Mouse (Mus musculus) heart, embryonic 16.5 days (tissue): ENCODE measurements at regions not wholly inside any gene's neighbourhood (a gene's known extent, or its start where the extent isn't known, plus 50 kb on each side); places are given as distances from the start of the nearest gene placed in this dataset.

Experiments
- ATAC-seq: fragments of 200-750 bp; cut with Nextera tagmentation; replicated peaks from 2 replicates; pipeline ENCODE4 v1.8.0; 2017; ENCODE audit warnings: moderate number of reproducible peaks; ENCODE audit not compliant: insufficient read depth, low FRiP score; ENCODE audit errors: extremely low read depth
- H3K27ac ChIP-seq: fragments of 300-500 bp; sonication (generic); 2 replicates; pipeline ENCODE4 v1.5.1; 2014; ENCODE audit warnings: mild to moderate bottlenecking, low read length, control low read depth, moderate library complexity
- H3K27me3 ChIP-seq: fragments of 300-500 bp; sonication (generic); 2 replicates; pipeline ENCODE4 v1.6.1; 2014; ENCODE audit warnings: low read length, mixed read lengths; ENCODE audit not compliant: control insufficient read depth, insufficient read depth
- H3K36me3 ChIP-seq: fragments of 300-500 bp; sonication (generic); 2 replicates; pipeline ENCODE4 v1.6.1; 2014; ENCODE audit not compliant: control insufficient read depth, insufficient read depth
- H3K4me1 ChIP-seq: fragments of 300-500 bp; sonication (generic); 2 replicates; pipeline ENCODE4 v1.6.1; 2014; ENCODE audit warnings: low read length, mixed read lengths; ENCODE audit not compliant: control insufficient read depth, insufficient read depth
- H3K4me2 ChIP-seq: fragments of 300-500 bp; sonication (generic); 2 replicates; pipeline ENCODE4 v1.6.1; 2014; ENCODE audit warnings: low read depth, mild to moderate bottlenecking, control low read depth, low read length
- H3K4me3 ChIP-seq: fragments of 300-500 bp; sonication (generic); 2 replicates; pipeline ENCODE4 v1.5.1; 2014; ENCODE audit warnings: mild to moderate bottlenecking, control low read depth, low read length
- H3K9ac ChIP-seq: fragments of 300-500 bp; sonication (generic); 2 replicates; pipeline ENCODE4 v1.6.1; 2014; ENCODE audit warnings: low read length, control low read depth
- H3K9me3 ChIP-seq: fragments of 300-500 bp; sonication (generic); replicated peaks from 2 replicates; pipeline ENCODE4 v1.6.1; 2016; ENCODE audit warnings: low read length; ENCODE audit not compliant: control insufficient read depth
- WGBS: fragments of 180-500 bp; shearing (Covaris S2); extraction: QIAGEN DNeasy Blood & Tissue Kit; methylation state at CpG from one replicate; pipeline ENCODE4 v1.1.7; 2014; 5-methylcytosine and 5-hydroxymethylcytosine counted together

GRCm38 (mm10) chr4:56084205-56084604 lies 551.9 kb upstream of the Klf4 start:
- Histone ChIP-seq H3K4me1 (no peaks in the 10 kb centered on the region), H3K9me3 (no peaks in the 10 kb centered on the region), H3K4me2 (no peak overlapping the region), H3K36me3 (no peaks in the 10 kb centered on the region), H3K27ac (no peak overlapping the region), H3K9ac (no peak overlapping the region), H3K4me3 (no peak overlapping the region), H3K27me3 (no peaks in the 10 kb centered on the region)
- WGBS = 53% methylated on average over 1 of the region's 1 CpGs
- no peak for ATAC-seq

- Histone ChIP-seq H3K27ac (no peak overlapping the region), H3K27me3 (no peaks in the 10 kb centered on the region), H3K4me3 (no peak overlapping the region), H3K9me3 (no peaks in the 10 kb centered on the region), H3K4me2 (no peak overlapping the region), H3K4me1 (no peaks in the 10 kb centered on the region), H3K9ac (no peak overlapping the region), H3K36me3 (no peaks in the 10 kb centered on the region)
- 77% methylated on average over 5 of the region's 5 CpGs for WGBS
- ATAC-seq = no peak
Measured at GRCm38 (mm10) chr4:56082411-56082810, 550.1 kb upstream of the Klf4 start.

- Histone ChIP-seq H3K9ac (no peak overlapping the region), H3K9me3 (no peaks in the 10 kb centered on the region), H3K36me3 (no peaks in the 10 kb centered on the region), H3K4me2 (no peak overlapping the region), H3K27ac (no peak overlapping the region), H3K4me1 (no peaks in the 10 kb centered on the region), H3K27me3 (no peaks in the 10 kb centered on the region), H3K4me3 (no peak overlapping the region)
- 65% methylated on average over 3 of the region's 3 CpGs for WGBS
- ATAC-seq = no peak
Measured at GRCm38 (mm10) chr4:56080960-56081359, 548.7 kb upstream of the Klf4 start.

GRCm38 (mm10) chr4:56070664-56071334 lies 538.5 kb upstream of the Klf4 start:
- Histone ChIP-seq H3K36me3 (no peaks in the 10 kb centered on the region), H3K27me3 (no peaks in the 10 kb centered on the region), H3K4me3 (no peak overlapping the region), H3K9ac (no peak overlapping the region), H3K4me2 (no peak overlapping the region), H3K27ac (no peak overlapping the region), H3K9me3 (no peaks in the 10 kb centered on the region), H3K4me1 (no peaks in the 10 kb centered on the region)
- 56% methylated on average over 6 of the region's 6 CpGs for WGBS
- no peak for ATAC-seq

GRCm38 (mm10) chr4:56068859-56069258 lies 536.6 kb upstream of the Klf4 start:
- ATAC-seq = no peak
- H3K36me3 ChIP-seq = no peaks in the 10 kb centered on the region
- H3K9ac ChIP-seq = no peak overlapping the region
- H3K27ac ChIP-seq = no peak overlapping the region
- no peak overlapping the region for H3K4me3 ChIP-seq
- H3K4me2 ChIP-seq = no peak overlapping the region
- no peaks in the 10 kb centered on the region for H3K9me3 ChIP-seq
- WGBS = 89% methylated on average over 4 of the region's 4 CpGs
- H3K4me1 ChIP-seq = no peaks in the 10 kb centered on the region
- H3K27me3 ChIP-seq = no peaks in the 10 kb centered on the region

GRCm38 (mm10) chr4:56064657-56065056 lies 532.4 kb upstream of the Klf4 start:
- Histone ChIP-seq H3K4me1 (no peaks in the 10 kb centered on the region), H3K4me3 (no peak overlapping the region), H3K27me3 (no peaks in the 10 kb centered on the region), H3K27ac (no peak overlapping the region), H3K36me3 (no peaks in the 10 kb centered on the region), H3K9ac (no peak overlapping the region), H3K4me2 (no peak overlapping the region), H3K9me3 (no peaks in the 10 kb centered on the region)
- no peak for ATAC-seq
- 92% methylated on average over 4 of the region's 4 CpGs for WGBS

GRCm38 (mm10) chr4:56051792-56052380 lies 519.6 kb upstream of the Klf4 start:
- Histone ChIP-seq H3K4me1 (no peaks in the 10 kb centered on the region; the same call in 1 of the 2 replicates), H3K4me2 (no peak overlapping the region), H3K4me3 (no peak overlapping the region), H3K9ac (no peak overlapping the region), H3K27me3 (no peaks in the 10 kb centered on the region), H3K27ac (no peak overlapping the region), H3K9me3 (no peaks in the 10 kb centered on the region), H3K36me3 (no peaks in the 10 kb centered on the region)
- 50% methylated on average over 6 of the region's 6 CpGs for WGBS
- no peak; the same call in 1 of the 2 replicates for ATAC-seq

- ATAC-seq = no peak
- 86% methylated on average over 4 of the region's 4 CpGs for WGBS
- Histone ChIP-seq H3K36me3 (no peaks in the 10 kb centered on the region), H3K27me3 (no peaks in the 10 kb centered on the region), H3K4me1 (no peaks in the 10 kb centered on the region), H3K9me3 (no peaks in the 10 kb centered on the region), H3K27ac (no peak overlapping the region), H3K4me3 (no peak overlapping the region), H3K4me2 (no peak overlapping the region), H3K9ac (no peak overlapping the region)
Measured at GRCm38 (mm10) chr4:56039327-56039726, 507.1 kb upstream of the Klf4 start.

- H3K36me3 ChIP-seq = no peaks in the 10 kb centered on the region
- no peaks in the 10 kb centered on the region for H3K27me3 ChIP-seq
- H3K4me3 ChIP-seq = no peak overlapping the region
- no peaks in the 10 kb centered on the region for H3K4me1 ChIP-seq
- H3K9me3 ChIP-seq = no peaks in the 10 kb centered on the region
- ATAC-seq = no peak
- no peak overlapping the region for H3K27ac ChIP-seq
- no peak overlapping the region for H3K9ac ChIP-seq
- WGBS = 81% methylated on average over 6 of the region's 6 CpGs
- H3K4me2 ChIP-seq = no peak overlapping the region
Measured at GRCm38 (mm10) chr4:56036334-56036733, 504.1 kb upstream of the Klf4 start.
